Mouse (Mus musculus) liver, embryonic 13.5 days (tissue): ENCODE data around the gene Sppl2b. TPM values are rescaled to one million over a fixed set of nuclear protein-coding genes. Genes with fewer than 3 reads are reported as not detected.

Source experiments
- ATAC-seq: fragments of 200-750 bp; cut with Nextera tagmentation; 2 replicates; pipeline ENCODE4 v1.8.0; 2017; ENCODE audit warnings: low read depth, mild to moderate bottlenecking, moderate number of reproducible peaks, moderate library complexity
- DNase-seq: peaks from one replicate; pipeline ENCODE4 v3.0.0; 2022
- H3K27ac ChIP-seq: fragments of 300-500 bp; sonication (generic); 2 replicates; pipeline ENCODE4 v1.5.1; 2015; ENCODE audit warnings: moderate library complexity, mild to moderate bottlenecking, inconsistent platforms
- H3K27me3 ChIP-seq: fragments of 300-500 bp; sonication (generic); 2 replicates; pipeline ENCODE4 v1.6.1; 2015; ENCODE audit warnings: mild to moderate bottlenecking, inconsistent platforms
- H3K36me3 ChIP-seq: fragments of 300-500 bp; sonication (generic); 2 replicates; pipeline ENCODE4 v1.6.1; 2015; ENCODE audit warnings: mild to moderate bottlenecking, inconsistent platforms
- H3K4me1 ChIP-seq: fragments of 300-500 bp; sonication (generic); replicated peaks from 2 replicates; pipeline ENCODE4 v1.6.1; 2015; ENCODE audit warnings: inconsistent platforms
- H3K4me2 ChIP-seq: fragments of 300-500 bp; sonication (generic); 2 replicates; pipeline ENCODE4 v1.6.1; 2015; ENCODE audit warnings: inconsistent platforms, mild to moderate bottlenecking, moderate library complexity
- H3K4me3 ChIP-seq: fragments of 300-500 bp; sonication (generic); replicated peaks from 2 replicates; pipeline ENCODE4 v1.5.1; 2015; ENCODE audit warnings: mild to moderate bottlenecking, inconsistent platforms
- H3K9ac ChIP-seq: fragments of 300-500 bp; sonication (generic); 2 replicates; pipeline ENCODE4 v1.6.1; 2015; ENCODE audit warnings: mild to moderate bottlenecking, inconsistent platforms
- H3K9me3 ChIP-seq: fragments of 300-500 bp; sonication (generic); replicated peaks from 2 replicates; pipeline ENCODE4 v1.6.1; 2016; ENCODE audit warnings: inconsistent platforms
- WGBS: fragments of 180-500 bp; shearing (Covaris S2); methylation state at CpG from one replicate; pipeline ENCODE4 v1.1.7; 2015; ENCODE audit not compliant: insufficient replicate concordance; 5-methylcytosine and 5-hydroxymethylcytosine counted together
- polyA plus RNA-seq: library from polyadenylated mRNA; unstranded; fragments of >200 nt; fragmentation: Nextera tagmentation; extraction: Ambion mirVana; gene quantifications from 2 replicates; pipeline ENCODE4 v1.2.1, GENCODE M21; 2015

Sppl2b gene
- polyA plus RNA-seq, 1 experiment from 2014 or later = 56.8 TPM

GRCm38 (mm10) chr10:80880131-80880641 is 25.1 kb downstream of the Sppl2b start:
- H3K9ac ChIP-seq = peak overlapping the region; percentile 40
- 3% methylated on average over 5 of the region's 5 CpGs for WGBS
- ATAC-seq = peak; percentile 93
- 0 out of 2 replicates have a peak overlapping the region, but pooled peaks have one; percentile 2 for H3K4me3 ChIP-seq
- H3K9me3 ChIP-seq = no peaks in the 10 kb centered on the region
- peak overlapping the region; percentile 43 for H3K4me2 ChIP-seq
- H3K27ac ChIP-seq = peak overlapping the region; percentile 83
- peaks cover 4% of the 10 kb centered on the region; the same call in 1 of the 2 replicates for H3K27me3 ChIP-seq
- H3K36me3 ChIP-seq = no peaks in the 10 kb centered on the region
- DNase-seq = peak; percentile 76
- peaks cover 49% of the 10 kb centered on the region for H3K4me1 ChIP-seq

- Histone ChIP-seq H3K9me3 (no peaks in the 10 kb centered on the region), H3K27me3 (peaks cover 10% of the 10 kb centered on the region), H3K4me3 (no peak overlapping the region), H3K4me1 (peaks cover 46% of the 10 kb centered on the region), H3K9ac (0 out of 2 replicates have a peak overlapping the region, but pooled peaks have one; percentile 27), H3K36me3 (no peaks in the 10 kb centered on the region), H3K4me2 (peak overlapping the region; percentile 43), H3K27ac (peak overlapping the region; percentile 83)
- ATAC-seq (no peak), DNase-seq (no peak)
- 74% methylated on average over 2 of the region's 2 CpGs for WGBS
These were observed 25.8 kb downstream of the Sppl2b start for GRCm38 (mm10) chr10:80880901-80881300.

- Histone ChIP-seq H3K4me1 (peaks cover 43% of the 10 kb centered on the region), H3K36me3 (no peaks in the 10 kb centered on the region), H3K27ac (no peak overlapping the region), H3K4me2 (no peak overlapping the region), H3K4me3 (no peak overlapping the region), H3K9ac (no peak overlapping the region), H3K9me3 (no peaks in the 10 kb centered on the region), H3K27me3 (peaks cover 11% of the 10 kb centered on the region)
- ATAC-seq (no peak), DNase-seq (peak; percentile 75)
- 17% methylated on average over 10 of the region's 10 CpGs for WGBS
These were observed 26.2 kb downstream of the Sppl2b start for GRCm38 (mm10) chr10:80881301-80881700.

- H3K4me2 ChIP-seq = no peak overlapping the region
- H3K4me1 ChIP-seq = no peaks in the 10 kb centered on the region
- no peaks in the 10 kb centered on the region for H3K36me3 ChIP-seq
- H3K27ac ChIP-seq = no peak overlapping the region
- no peak overlapping the region for H3K9ac ChIP-seq
- DNase-seq = no peak
- no peak overlapping the region for H3K4me3 ChIP-seq
- WGBS = 52% methylated on average over 11 of the region's 11 CpGs
- no peak for ATAC-seq
- H3K27me3 ChIP-seq = peaks cover 51% of the 10 kb centered on the region
- H3K9me3 ChIP-seq = no peaks in the 10 kb centered on the region
These were observed 32.1 kb downstream of the Sppl2b start for GRCm38 (mm10) chr10:80887181-80887580.

GRCm38 (mm10) chr10:80895100-80895499 is 40.0 kb downstream of the Sppl2b start:
- DNase-seq = no peak

DNA sequence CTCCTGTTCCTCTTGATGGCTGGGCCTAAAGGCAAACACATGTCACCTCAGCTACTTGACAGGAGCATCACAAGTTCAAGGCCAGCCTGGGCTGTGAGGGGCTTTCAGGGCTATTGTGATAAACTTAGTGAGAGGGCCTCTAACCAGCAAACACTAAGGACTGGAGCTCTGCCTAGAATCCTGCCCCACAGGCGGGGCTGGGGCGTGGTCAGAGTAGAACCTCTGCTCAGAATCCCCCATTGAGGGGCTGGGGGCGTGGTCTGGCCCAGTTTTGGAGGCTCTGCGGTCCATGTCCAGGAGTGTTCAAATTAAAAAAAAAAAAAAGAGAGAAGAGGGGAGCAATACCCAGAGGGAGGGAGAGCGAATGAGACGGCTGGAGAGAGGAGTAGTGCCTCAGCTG is 40.6 kb downstream of the Sppl2b start:
- Histone ChIP-seq H3K9ac (no peak overlapping the region), H3K9me3 (no peaks in the 10 kb centered on the region), H3K36me3 (peaks cover 21% of the 10 kb centered on the region), H3K4me3 (no peak overlapping the region), H3K4me1 (peaks cover 30% of the 10 kb centered on the region), H3K27ac (no peak overlapping the region), H3K27me3 (peaks cover 3% of the 10 kb centered on the region), H3K4me2 (no peak overlapping the region)
- DNase-seq = no peak
- 56% methylated on average over 6 of the region's 6 CpGs for WGBS
- ATAC-seq = no peak

More at GRCm38 (mm10) chr10:80895100-80895499, 40.0 kb downstream of the Sppl2b start:
- Histone ChIP-seq H3K4me1 (peaks cover 30% of the 10 kb centered on the region), H3K4me2 (no peak overlapping the region), H3K27ac (no peak overlapping the region), H3K36me3 (peaks cover 21% of the 10 kb centered on the region), H3K9ac (no peak overlapping the region), H3K9me3 (no peaks in the 10 kb centered on the region), H3K27me3 (peaks cover 9% of the 10 kb centered on the region), H3K4me3 (no peak overlapping the region)
- 79% methylated on average over 7 of the region's 7 CpGs for WGBS
- no peak for ATAC-seq

GRCm38 (mm10) chr10:80896581-80897485 is 41.8 kb downstream of the Sppl2b start:
- 64% methylated on average over 24 of the region's 24 CpGs for WGBS
- Histone ChIP-seq H3K27me3 (no peaks in the 10 kb centered on the region), H3K4me2 (no peak overlapping the region), H3K9ac (no peak overlapping the region), H3K4me1 (peaks cover 37% of the 10 kb centered on the region), H3K27ac (no peak overlapping the region), H3K36me3 (peaks cover 21% of the 10 kb centered on the region), H3K9me3 (no peaks in the 10 kb centered on the region), H3K4me3 (no peak overlapping the region)
- DNase-seq = no peak
- ATAC-seq = no peak

DNA sequence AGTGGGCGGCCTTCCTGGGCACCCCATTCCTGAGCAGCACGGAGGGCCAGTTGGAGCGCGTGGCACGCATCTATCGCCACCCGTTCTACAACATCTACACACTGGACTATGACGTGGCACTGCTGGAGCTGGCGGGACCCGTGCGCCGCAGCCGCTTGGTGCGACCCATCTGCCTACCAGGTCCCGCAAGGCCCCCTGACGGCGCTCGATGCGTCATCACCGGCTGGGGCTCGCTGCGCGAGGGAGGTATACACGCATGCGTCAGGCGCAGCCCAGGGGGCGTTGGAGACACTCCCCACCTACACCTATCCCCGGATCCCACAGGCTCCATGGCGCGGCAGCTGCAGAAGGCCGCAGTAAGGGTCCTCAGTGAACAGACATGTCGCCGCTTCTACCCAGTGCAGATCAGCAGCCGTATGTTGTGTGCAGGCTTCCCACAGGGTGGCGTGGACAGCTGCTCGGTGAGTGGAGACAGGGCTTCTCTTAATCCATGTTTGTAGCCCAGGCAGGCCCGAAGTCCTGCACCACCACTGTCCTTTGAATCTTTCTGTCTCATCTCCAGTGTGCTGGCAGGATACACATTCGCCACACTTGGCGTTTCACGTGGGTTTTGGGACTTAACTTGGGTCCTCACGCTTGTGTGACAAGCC is 42.9 kb downstream of the Sppl2b start:
- H3K27ac ChIP-seq = no peak overlapping the region; the same call in 1 of the 2 replicates
- WGBS = 57% methylated on average over 41 of the region's 41 CpGs
- peaks cover 28% of the 10 kb centered on the region for H3K36me3 ChIP-seq
- H3K4me1 ChIP-seq = peaks cover 37% of the 10 kb centered on the region
- H3K9ac ChIP-seq = peak overlapping the region; percentile 7; the same call in 1 of the 2 replicates
- DNase-seq (no peak), ATAC-seq (no peak)
- H3K4me3 ChIP-seq = no peak overlapping the region
- no peaks in the 10 kb centered on the region for H3K27me3 ChIP-seq
- H3K9me3 ChIP-seq = no peaks in the 10 kb centered on the region
- H3K4me2 ChIP-seq = peak overlapping the region; percentile 31

- peaks cover 39% of the 10 kb centered on the region for H3K36me3 ChIP-seq
- H3K4me2 ChIP-seq = peak overlapping the region; percentile 89
- no peaks in the 10 kb centered on the region for H3K27me3 ChIP-seq
- 79% methylated on average over 8 of the region's 8 CpGs for WGBS
- H3K9me3 ChIP-seq = no peaks in the 10 kb centered on the region
- ATAC-seq (no peak), DNase-seq (no peak)
- no peak overlapping the region for H3K27ac ChIP-seq
- peak overlapping the region; percentile 83 for H3K9ac ChIP-seq
- peaks cover 37% of the 10 kb centered on the region for H3K4me1 ChIP-seq
- peak overlapping the region; percentile 79 for H3K4me3 ChIP-seq
These were observed 44.0 kb downstream of the Sppl2b start for GRCm38 (mm10) chr10:80899074-80899473.

GRCm38 (mm10) chr10:80899591-80900317 is 44.7 kb downstream of the Sppl2b start:
- H3K9ac ChIP-seq = peak overlapping the region; percentile 83
- DNase-seq (no peak), ATAC-seq (no peak)
- no peaks in the 10 kb centered on the region for H3K27me3 ChIP-seq
- H3K36me3 ChIP-seq = peaks cover 45% of the 10 kb centered on the region
- H3K9me3 ChIP-seq = no peaks in the 10 kb centered on the region
- WGBS = 13% methylated on average over 25 of the region's 25 CpGs
- H3K4me2 ChIP-seq = peak overlapping the region; percentile 89
- H3K4me1 ChIP-seq = peaks cover 37% of the 10 kb centered on the region
- H3K27ac ChIP-seq = peak overlapping the region; percentile 86
- peak overlapping the region; percentile 79 for H3K4me3 ChIP-seq
